Mouse (Mus musculus): ENCODE data around the gene Bcas1. TPM values are rescaled to one million over a fixed set of nuclear protein-coding genes. Genes with fewer than 3 reads are reported as not detected.

The Bcas1 gene
- polyA plus RNA-seq, 1 experiment from 2014 or later: 0.48 TPM

DNA sequence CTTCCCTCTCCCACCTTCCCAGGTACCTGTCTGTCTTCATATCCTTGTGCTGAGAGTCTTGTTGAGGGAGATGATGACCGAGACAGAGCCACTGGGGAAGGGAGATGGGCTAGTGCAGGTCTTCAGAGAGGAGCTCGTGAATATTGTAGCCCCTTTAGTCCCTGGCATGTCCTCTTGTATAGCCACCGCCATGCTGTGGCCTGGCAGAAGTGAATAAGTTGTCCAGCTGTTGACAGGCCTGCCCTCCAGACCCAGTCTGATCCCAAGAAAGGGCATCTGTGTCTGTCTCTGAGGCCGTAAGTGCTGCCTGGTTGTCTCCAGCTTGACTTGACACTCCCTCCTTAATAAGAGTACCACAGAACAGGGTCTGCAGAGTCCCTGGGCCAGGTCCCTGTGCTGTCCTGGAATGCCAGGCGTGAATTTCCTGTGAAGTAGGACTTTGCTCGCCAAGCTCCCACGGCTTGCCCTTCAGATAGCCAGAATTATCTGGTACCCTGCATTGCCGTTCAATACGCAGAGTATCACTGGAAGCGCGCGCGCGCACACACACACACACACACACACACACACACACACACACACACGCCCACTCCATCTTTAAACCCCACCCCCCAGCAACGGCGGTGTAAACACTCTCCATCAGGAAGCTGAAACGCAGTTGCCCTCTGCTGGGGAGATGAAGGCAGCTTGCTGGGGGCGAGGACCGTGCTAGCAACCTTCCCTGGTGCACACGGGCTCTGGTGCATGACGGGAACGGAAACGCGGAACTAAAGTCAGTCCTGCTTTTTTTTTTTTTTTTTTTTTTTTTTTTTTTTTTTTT is 108.7 kb downstream of the Bcas1 start:
- no peaks in the 10 kb centered on the region for H3K36me3 ChIP-seq (replicated peaks; ENCODE audit: insufficient read depth, low read length)
- peak; percentile 47; the same call in 1 of the 2 replicates for TF ChIP-seq EP300 (IDR thresholded peaks at IDR 0.05; ENCODE audit: low read depth)
- TF ChIP-seq CTCF (IDR thresholded peaks at IDR 0.05; ENCODE audit: low read depth): peak; percentile 86
- 0 out of 2 replicates have a peak, but pooled peaks cover 2% of the 10 kb centered on the region for H3K27me3 ChIP-seq (ENCODE audit: insufficient read depth, low read length)
- ATAC-seq: peak; percentile 90
- H3K4me1 ChIP-seq (ENCODE audit: insufficient read depth): peaks cover 31% of the 10 kb centered on the region
- H3K4me3 ChIP-seq (ENCODE audit: low read depth, low read length): peak overlapping the region; percentile 29
- no peaks in the 10 kb centered on the region for H3K9me3 ChIP-seq (ENCODE audit: low read length)
- 13% methylated on average over 25 of the region's 25 CpGs for whole genome bisulfite sequencing (ENCODE audit: insufficient replicate concordance)
- H3K4me2 ChIP-seq (ENCODE audit: low read depth, low read length): peak overlapping the region; percentile 70
- no peak overlapping the region for H3K9ac ChIP-seq (replicated peaks)
- peak; percentile 87 for DNase-seq
- peak overlapping the region; percentile 29 for H3K27ac ChIP-seq (ENCODE audit: low read depth)

DNA sequence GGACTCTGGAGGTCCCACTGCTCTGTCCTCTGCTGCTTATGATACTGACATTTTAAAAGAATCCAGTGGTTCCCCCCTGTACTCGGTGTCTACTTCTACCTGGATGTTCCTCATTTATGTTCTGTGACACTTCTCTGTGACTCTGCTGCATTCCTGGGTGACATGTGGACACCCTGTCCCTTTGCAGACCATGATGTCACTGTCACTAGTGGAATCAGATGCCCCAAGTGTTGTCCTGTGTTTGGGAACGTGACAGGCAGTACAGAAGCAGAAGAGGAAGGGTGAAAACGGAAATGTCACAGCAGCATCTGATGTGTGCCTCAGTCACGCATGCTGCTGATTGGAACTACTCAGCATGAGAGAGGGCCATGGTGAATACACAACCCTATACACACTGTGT is 110.9 kb downstream of the Bcas1 start:
- no peak for TF ChIP-seq EP300 (IDR thresholded peaks at IDR 0.05; ENCODE audit: low read depth)
- no peak for TF ChIP-seq CTCF (IDR thresholded peaks at IDR 0.05; ENCODE audit: low read depth)
- ATAC-seq (no peak), DNase-seq (no peak)
- Histone ChIP-seq H3K9me3 (ENCODE audit: low read length) (no peaks in the 10 kb centered on the region), H3K27ac (ENCODE audit: low read depth) (no peak overlapping the region), H3K27me3 (ENCODE audit: insufficient read depth, low read length) (no peaks in the 10 kb centered on the region), H3K36me3 (replicated peaks; ENCODE audit: insufficient read depth, low read length) (no peaks in the 10 kb centered on the region), H3K4me3 (ENCODE audit: low read depth, low read length) (no peak overlapping the region), H3K4me1 (ENCODE audit: insufficient read depth) (peaks cover 20% of the 10 kb centered on the region), H3K4me2 (ENCODE audit: low read depth, low read length) (no peak overlapping the region), H3K9ac (replicated peaks) (no peak overlapping the region)
- 71% methylated on average over 4 of the region's 4 CpGs for WGBS (ENCODE audit: insufficient replicate concordance)

DNA sequence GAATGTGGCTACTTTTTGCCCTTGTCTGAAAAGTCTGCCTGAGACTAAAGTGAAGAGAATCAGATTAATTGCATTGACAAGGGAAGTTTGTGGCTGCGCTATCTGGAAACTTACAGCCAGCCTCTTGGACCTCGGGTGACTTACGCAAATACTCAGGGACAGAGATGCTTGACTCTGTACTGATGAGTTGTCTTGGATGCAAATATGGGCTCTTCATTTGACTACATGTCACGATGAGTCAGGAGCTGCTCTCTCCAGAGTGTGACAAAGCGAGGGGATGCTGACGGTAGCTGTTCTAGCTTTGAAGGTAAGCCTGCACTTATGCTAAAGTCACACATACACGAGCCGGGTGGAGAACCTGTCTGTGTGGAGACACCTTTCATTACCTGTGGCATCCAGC is 111.3 kb downstream of the Bcas1 start:
- Histone ChIP-seq H3K9ac (replicated peaks) (no peak overlapping the region), H3K4me3 (ENCODE audit: low read depth, low read length) (no peak overlapping the region), H3K27me3 (ENCODE audit: insufficient read depth, low read length) (no peaks in the 10 kb centered on the region), H3K4me2 (ENCODE audit: low read depth, low read length) (no peak overlapping the region), H3K27ac (ENCODE audit: low read depth) (no peak overlapping the region), H3K9me3 (ENCODE audit: low read length) (no peaks in the 10 kb centered on the region), H3K4me1 (ENCODE audit: insufficient read depth) (peaks cover 16% of the 10 kb centered on the region), H3K36me3 (replicated peaks; ENCODE audit: insufficient read depth, low read length) (no peaks in the 10 kb centered on the region)
- WGBS (ENCODE audit: insufficient replicate concordance): 77% methylated on average over 8 of the region's 8 CpGs
- TF ChIP-seq CTCF (IDR thresholded peaks at IDR 0.05; ENCODE audit: low read depth) (no peak), EP300 (IDR thresholded peaks at IDR 0.05; ENCODE audit: low read depth) (no peak)
- DNase-seq: no peak
- ATAC-seq: no peak

DNA sequence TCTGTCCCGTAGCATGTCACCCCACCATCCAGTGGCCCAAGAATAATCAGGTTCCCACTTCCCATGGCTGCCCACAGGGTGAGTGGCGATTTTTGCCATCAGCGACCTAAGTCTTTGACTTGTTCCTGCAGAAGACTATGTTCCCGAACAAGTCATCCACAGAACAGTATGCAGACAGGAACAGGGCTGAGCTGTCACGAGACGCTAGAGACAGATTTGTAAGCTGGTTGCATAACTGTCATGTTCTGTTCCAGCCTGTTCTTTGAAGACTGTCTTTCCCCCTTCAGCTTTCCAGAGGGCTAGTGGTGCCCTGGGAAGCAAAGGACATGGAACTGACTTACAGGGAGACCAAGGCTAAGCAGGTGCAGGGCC is 116.7 kb downstream of the Bcas1 start:
- Histone ChIP-seq H3K4me1 (ENCODE audit: insufficient read depth) (peaks cover 4% of the 10 kb centered on the region), H3K27me3 (ENCODE audit: insufficient read depth, low read length) (no peaks in the 10 kb centered on the region), H3K9ac (replicated peaks) (no peak overlapping the region), H3K27ac (ENCODE audit: low read depth) (no peak overlapping the region), H3K4me3 (ENCODE audit: low read depth, low read length) (no peak overlapping the region), H3K9me3 (ENCODE audit: low read length) (no peaks in the 10 kb centered on the region), H3K36me3 (replicated peaks; ENCODE audit: insufficient read depth, low read length) (no peaks in the 10 kb centered on the region), H3K4me2 (ENCODE audit: low read depth, low read length) (no peak overlapping the region)
- ATAC-seq (no peak), DNase-seq (no peak)
- TF ChIP-seq EP300 (IDR thresholded peaks at IDR 0.05; ENCODE audit: low read depth) (no peak), CTCF (IDR thresholded peaks at IDR 0.05; ENCODE audit: low read depth) (no peak)
- 58% methylated on average over 6 of the region's 6 CpGs for WGBS (ENCODE audit: insufficient replicate concordance)

DNA sequence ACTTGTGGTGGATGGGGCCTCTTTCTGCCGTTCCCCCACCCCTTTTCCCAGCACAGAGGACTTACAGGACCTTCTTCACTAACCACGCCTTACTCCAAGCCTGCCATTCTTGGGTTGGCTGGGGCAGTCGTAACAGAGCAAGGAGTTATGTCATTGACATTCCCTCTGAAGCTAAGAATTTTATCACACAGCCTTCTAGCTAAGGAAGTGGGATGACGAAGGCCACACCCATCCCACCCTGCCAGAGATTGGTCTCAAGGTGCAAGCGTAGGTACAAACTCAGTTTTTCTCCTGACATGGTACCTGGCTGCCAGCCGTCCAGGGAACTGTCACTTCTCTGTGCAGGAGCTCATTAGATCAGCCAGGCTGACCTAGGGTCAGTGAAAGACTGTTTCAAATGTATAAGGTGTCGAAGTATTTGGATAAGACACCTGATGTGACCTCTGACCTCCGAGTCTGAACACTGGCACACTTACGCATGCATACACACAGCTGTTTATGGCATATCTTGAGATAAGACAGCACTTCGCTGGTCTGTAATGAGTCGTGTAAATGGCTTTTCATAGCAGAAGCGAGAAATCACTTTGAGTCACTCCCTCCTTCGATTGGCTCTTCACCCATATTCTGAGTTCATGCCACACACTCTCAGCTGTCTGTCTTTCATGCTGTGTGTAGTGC is 117.2 kb downstream of the Bcas1 start:
- ATAC-seq (no peak), DNase-seq (no peak)
- no peak overlapping the region for H3K9ac ChIP-seq (replicated peaks)
- peaks cover 4% of the 10 kb centered on the region for H3K4me1 ChIP-seq (ENCODE audit: insufficient read depth)
- no peaks in the 10 kb centered on the region for H3K27me3 ChIP-seq (ENCODE audit: insufficient read depth, low read length)
- no peaks in the 10 kb centered on the region for H3K9me3 ChIP-seq (ENCODE audit: low read length)
- H3K36me3 ChIP-seq (replicated peaks; ENCODE audit: insufficient read depth, low read length): no peaks in the 10 kb centered on the region
- WGBS (ENCODE audit: insufficient replicate concordance): 61% methylated on average over 13 of the region's 13 CpGs
- TF ChIP-seq EP300 (IDR thresholded peaks at IDR 0.05; ENCODE audit: low read depth) (no peak), CTCF (IDR thresholded peaks at IDR 0.05; ENCODE audit: low read depth) (no peak)
- H3K4me3 ChIP-seq (ENCODE audit: low read depth, low read length): no peak overlapping the region
- H3K27ac ChIP-seq (ENCODE audit: low read depth): no peak overlapping the region
- H3K4me2 ChIP-seq (ENCODE audit: low read depth, low read length): no peak overlapping the region

DNA sequence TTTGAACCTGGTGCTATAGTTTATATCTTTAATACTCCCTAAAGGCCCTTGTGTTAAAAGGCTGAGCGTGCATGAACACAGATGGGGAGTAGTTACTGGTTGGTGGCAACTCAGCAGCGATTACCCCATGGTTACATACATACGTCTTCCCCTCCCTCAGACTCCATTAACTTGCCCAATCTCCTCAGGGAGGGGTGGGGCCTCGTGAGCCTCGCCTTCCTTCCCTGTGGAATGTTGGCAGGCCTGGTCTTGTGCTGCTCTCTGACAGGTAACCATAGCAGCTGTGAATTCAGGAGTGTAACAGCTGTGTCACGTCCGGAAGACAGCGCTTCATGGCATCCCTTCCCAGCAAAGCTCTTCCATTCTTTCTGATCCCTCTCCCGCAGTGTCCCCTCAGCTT is 118.7 kb downstream of the Bcas1 start:
- H3K4me1 ChIP-seq (ENCODE audit: insufficient read depth): peaks cover 4% of the 10 kb centered on the region
- WGBS (ENCODE audit: insufficient replicate concordance): 59% methylated on average over 9 of the region's 9 CpGs
- no peak overlapping the region for H3K27ac ChIP-seq (ENCODE audit: low read depth)
- no peaks in the 10 kb centered on the region for H3K9me3 ChIP-seq (ENCODE audit: low read length)
- no peak overlapping the region for H3K4me2 ChIP-seq (ENCODE audit: low read depth, low read length)
- H3K9ac ChIP-seq (replicated peaks): no peak overlapping the region
- no peaks in the 10 kb centered on the region for H3K27me3 ChIP-seq (ENCODE audit: insufficient read depth, low read length)
- no peak for DNase-seq
- no peak overlapping the region for H3K4me3 ChIP-seq (ENCODE audit: low read depth, low read length)
- TF ChIP-seq CTCF (IDR thresholded peaks at IDR 0.05; ENCODE audit: low read depth): no peak
- no peak for ATAC-seq
- H3K36me3 ChIP-seq (replicated peaks; ENCODE audit: insufficient read depth, low read length): no peaks in the 10 kb centered on the region
